Mouse (Mus musculus) B cell, adult 62 days (primary cell): ENCODE measurements around the gene Gm6588. TPM values are rescaled to one million over a fixed set of nuclear protein-coding genes. Genes with fewer than 3 reads are reported as not detected.

Experiments used
- total RNA-seq: library from RNA; stranded (reverse); gene quantifications from 4 replicates; pipeline ENCODE4 v1.2.4, GENCODE M21; 2023

Gm6588 gene
- total RNA-seq, result not detected in 4 replicates

DNA sequence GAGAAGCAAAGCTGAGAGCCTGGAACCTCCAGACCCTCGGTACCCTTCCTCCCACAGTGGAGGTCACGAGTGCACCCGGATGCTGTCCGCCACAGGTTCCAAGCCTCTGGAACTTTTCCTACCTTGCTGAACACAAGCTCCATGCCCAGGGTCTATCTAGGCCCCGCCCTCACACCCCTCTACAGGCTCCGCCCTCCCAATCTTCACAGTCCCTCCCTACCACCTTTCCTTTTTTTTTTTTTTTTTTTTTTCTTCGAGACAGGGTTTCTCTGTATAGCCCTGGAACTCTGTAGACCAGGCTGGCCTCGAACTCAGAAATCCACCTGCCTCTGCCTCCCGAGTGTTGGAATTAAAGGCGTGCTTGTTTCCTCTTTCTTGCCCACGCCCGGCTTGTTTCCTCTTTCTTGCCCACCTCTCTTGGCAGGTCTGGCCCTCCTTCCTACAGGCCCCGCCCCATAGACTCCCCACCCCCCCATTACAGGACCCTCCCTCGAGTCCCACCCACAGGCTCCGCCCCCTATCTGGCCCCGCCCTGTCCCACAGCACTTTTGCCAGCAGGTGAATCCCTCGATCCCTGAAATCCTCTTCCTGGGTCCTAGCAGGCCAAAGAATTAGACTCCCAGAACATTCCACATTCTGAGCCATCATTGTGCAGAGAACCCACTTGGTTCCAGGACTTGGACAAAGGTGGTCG is at the start of gene Gm6588:
TSS of gene Gm6588 (plus strand) at position 680 of the 694 bp plus-strand sequence.

Other genes starting within 250 kb of the Gm6588 start
- not detected in 4 replicates for gene Cryba4, start 196.9 kb upstream of the Gm6588 start, total RNA-seq
- not detected in 4 replicates for gene Crybb1, start 193.6 kb upstream of the Gm6588 start, total RNA-seq
- gene Tpst2, start 172.7 kb upstream of the Gm6588 start, total RNA-seq, result 94.1 to 121 TPM (median 98.9 TPM) in 4 replicates
- gene Tfip11, start 123.1 kb upstream of the Gm6588 start, total RNA-seq, result 120 to 130 TPM (median 124 TPM) in 4 replicates
- gene Srrd, start 106.4 kb upstream of the Gm6588 start, total RNA-seq, result 53.7 to 67.4 TPM (median 61.8 TPM) in 4 replicates
- 25.6 to 33.8 TPM (median 32.5 TPM) in 4 replicates for gene Hps4, start 106.3 kb upstream of the Gm6588 start, total RNA-seq
- not detected in 4 replicates for gene Gm6583, start 93.4 kb upstream of the Gm6588 start, total RNA-seq
- not detected in 4 replicates for gene Asphd2, start 54.6 kb upstream of the Gm6588 start, total RNA-seq
- not detected in 4 replicates for gene Sez6l, start 127.8 kb downstream of the Gm6588 start, total RNA-seq